Mouse (Mus musculus) CH12.LX (cell line): ENCODE data around the gene Zswim8. TPM values are rescaled to one million over a fixed set of nuclear protein-coding genes. Genes with fewer than 3 reads are reported as not detected.
A peak's percentile ranks its signal among the peaks of the same experiment; 100 is the strongest.

Source experiments
- DNase-seq: peaks from one replicate; pipeline ENCODE4 v3.0.0-alpha.2; 2013; ENCODE audit errors: extremely low read depth
- H3K27ac ChIP-seq: 2 replicates; pipeline ENCODE4 v1.5.1; 2012; ENCODE audit warnings: low read depth, mild to moderate bottlenecking, control low read depth, moderate library complexity; ENCODE audit not compliant: insufficient read depth
- H3K27me3 ChIP-seq: replicated peaks from 2 replicates; pipeline ENCODE3; 2012; ENCODE audit warnings: inconsistent platforms
- H3K36me3 ChIP-seq, 2 experiments: replicated peaks in 1 of 2; 2 replicates each; pipeline versions ENCODE3 to v1.6.1; 2012; ENCODE audit warnings: inconsistent platforms in 1 of 2, low read length in 1 of 2, mild to moderate bottlenecking in 1 of 2, mixed read lengths in 1 of 2, moderate library complexity in 1 of 2; ENCODE audit not compliant: control insufficient read depth in 1 of 2, insufficient read depth in 1 of 2
- H3K4me1 ChIP-seq, 2 experiments: 2 replicates each; pipeline ENCODE4 v1.6.1; 2012; ENCODE audit warnings: inconsistent platforms in 1 of 2, moderate library complexity in 1 of 2; ENCODE audit not compliant: insufficient read depth in 2 of 2, control insufficient read depth in 1 of 2
- H3K4me2 ChIP-seq: 2 replicates; pipeline ENCODE4 v1.6.1; 2012; ENCODE audit warnings: low read depth, mild to moderate bottlenecking, control low read depth; ENCODE audit not compliant: poor library complexity, insufficient read depth, severe bottlenecking
- H3K4me3 ChIP-seq, 3 experiments: fragments of 150-350 bp in 1 of 3; sonication (generic) in 1 of 3; replicated peaks in 1 of 3; 2 replicates each; pipeline versions ENCODE3 to v1.5.1; 2011 to 2012; ENCODE audit warnings: low read depth in 2 of 3, low read length in 2 of 3, mild to moderate bottlenecking in 2 of 3, moderate library complexity in 2 of 3, control low read depth in 1 of 3, improper control_type of control experiment in 1 of 3, inconsistent platforms in 1 of 3, mixed read lengths in 1 of 3; ENCODE audit not compliant: poor library complexity in 1 of 3
- H3K79me2 ChIP-seq: replicated peaks from 2 replicates; pipeline ENCODE4 v1.6.1; 2012; ENCODE audit warnings: mild to moderate bottlenecking, moderate library complexity; ENCODE audit not compliant: control insufficient read depth, poor library complexity, insufficient read depth, severe bottlenecking; ENCODE audit errors: extremely low read depth
- H3K9ac ChIP-seq: 2 replicates; pipeline ENCODE4 v1.6.1; 2012; ENCODE audit warnings: low read depth, mild to moderate bottlenecking, control low read depth, moderate library complexity; ENCODE audit not compliant: insufficient read depth
- H3K9me3 ChIP-seq: replicated peaks from 2 replicates; pipeline ENCODE3; 2012; ENCODE audit warnings: low read length, inconsistent platforms, mixed read lengths
- BHLHE40 ChIP-seq: IDR thresholded peaks from 2 replicates; pipeline ENCODE4 v1.6.1; 2011; ENCODE audit warnings: mild to moderate bottlenecking, low read depth, low read length, improper control_type of control experiment
- CHD1 ChIP-seq: IDR thresholded peaks from 2 replicates; pipeline ENCODE4 v1.6.1; 2012; ENCODE audit warnings: low read depth, low read length, improper control_type of control experiment, inconsistent platforms
- CHD2 ChIP-seq: IDR thresholded peaks from 2 replicates; pipeline ENCODE4 v1.6.1; 2011; ENCODE audit warnings: low read length, improper control_type of control experiment
- CTCF ChIP-seq, 2 experiments: IDR thresholded peaks in 1 of 2; conservative IDR thresholded peaks in 1 of 2; 2 replicates each; pipeline ENCODE4 v1.5.1; 2011 to 2012; ENCODE audit warnings: low read depth in 2 of 2, low read length in 2 of 2, improper control_type of control experiment in 1 of 2, inconsistent platforms in 1 of 2, mild to moderate bottlenecking in 1 of 2, moderate library complexity in 1 of 2
- E2F4 ChIP-seq: IDR thresholded peaks from 2 replicates; pipeline ENCODE4 v1.6.1; 2011; ENCODE audit warnings: low read depth, low read length, improper control_type of control experiment; ENCODE audit not compliant: insufficient replicate concordance
- ELF1 ChIP-seq: IDR thresholded peaks from 2 replicates; pipeline ENCODE4 v1.6.1; 2014; ENCODE audit warnings: low read depth, mild to moderate bottlenecking, inconsistent platforms, low read length, improper control_type of control experiment
- ETS1 ChIP-seq: conservative IDR thresholded peaks from 2 replicates; pipeline ENCODE4 v1.6.1; 2012; ENCODE audit warnings: low read depth, mild to moderate bottlenecking, inconsistent platforms, low read length, improper control_type of control experiment, moderate library complexity
- JUN ChIP-seq: IDR thresholded peaks from 2 replicates; pipeline ENCODE4 v1.6.1; 2011; ENCODE audit warnings: low read depth, mild to moderate bottlenecking, low read length, improper control_type of control experiment, moderate library complexity; ENCODE audit not compliant: insufficient read depth
- MAZ ChIP-seq: IDR thresholded peaks from 2 replicates; pipeline ENCODE4 v1.6.1; 2012; ENCODE audit warnings: low read depth, mild to moderate bottlenecking, inconsistent platforms, low read length, improper control_type of control experiment, moderate library complexity
- MXI1 ChIP-seq: IDR thresholded peaks from 2 replicates; pipeline ENCODE4 v1.6.1; 2011; ENCODE audit warnings: mild to moderate bottlenecking, low read depth, low read length, improper control_type of control experiment
- RAD21 ChIP-seq: IDR thresholded peaks from 2 replicates; pipeline ENCODE4 v1.6.1; 2011; ENCODE audit warnings: low read depth, mild to moderate bottlenecking, low read length, improper control_type of control experiment, moderate library complexity
- SIN3A ChIP-seq: IDR thresholded peaks from 2 replicates; pipeline ENCODE4 v1.6.1; 2012; ENCODE audit warnings: low read length, improper control_type of control experiment, inconsistent platforms
- SMC3 ChIP-seq: IDR thresholded peaks from 2 replicates; pipeline ENCODE4 v1.6.1; 2011; ENCODE audit warnings: low read depth, low read length, improper control_type of control experiment
- ZC3H11A ChIP-seq: IDR thresholded peaks from 2 replicates; pipeline ENCODE4 v1.6.1; 2012; ENCODE audit warnings: low read depth, mild to moderate bottlenecking, inconsistent platforms, low read length, improper control_type of control experiment
- ZMIZ1 ChIP-seq: IDR thresholded peaks from 2 replicates; pipeline ENCODE4 v1.6.1; 2012; ENCODE audit warnings: low read depth, mild to moderate bottlenecking, inconsistent platforms, low read length, improper control_type of control experiment
- dilution Hi-C: fragments of 300-500 bp; cut with MboI; formaldehyde crosslinking; loops from 2 replicates; pipeline ENCODE4 v1.14.3; 2020; ENCODE audit warnings: low sequenced_read_pairs; ENCODE audit not compliant: extremely low pct_unique_long_range_greater_than_20kb, extremely low pct_ligation_motif_present
- in situ Hi-C: fragments of 300-500 bp; cut with MboI; formaldehyde crosslinking; loops from 3 replicates; pipeline ENCODE4 v1.14.3; 2019; ENCODE audit warnings: low sequenced_read_pairs, low pct_ligation_motif_present, low pct_unique_long_range_greater_than_20kb, mixed read lengths
- polyA plus RNA-seq: library from polyadenylated mRNA; unstranded; fragments of >175 nt; gene quantifications from 2 replicates; pipeline ENCODE4 v1.2.1, GENCODE M21; 2012; ENCODE audit warnings: low read depth; ENCODE audit not compliant: insufficient read length
- total RNA-seq, 2 experiments: library from RNA; depleted of rRNA; stranded (reverse); fragments of 300-350 nt in 1 of 2; fragments of >200 nt in 1 of 2; gene quantifications; 2 replicates each; pipeline ENCODE4 v1.2.3; 2012 to 2014

The Zswim8 gene
- total and polyA plus RNA-seq, 3 experiments = 9.5 to 39.6 (median 22.6) TPM

GRCm38 (mm10) chr14:20694884-20695760 is 12.2 kb upstream of the Zswim8 start, which contains the start of gene Fut11 (continued):
- peak; percentile 64 for TF ChIP-seq SIN3A
- TF ChIP-seq CHD1 = no peak; the same call in 1 of the 2 replicates
- peak; percentile 55; the same call in 1 of the 2 replicates for TF ChIP-seq BHLHE40
- TF ChIP-seq JUN = no peak
- TF ChIP-seq CHD2 = 0 out of 2 replicates have a peak, but pooled peaks have one; percentile 37
- no peak for TF ChIP-seq MAZ
- TF ChIP-seq SMC3 = no peak
- peak; percentile 88; the same call in 1 of the 2 replicates for TF ChIP-seq ZMIZ1
- peak; percentile 59 for TF ChIP-seq MXI1
- no peak for TF ChIP-seq E2F4

- no peak for TF ChIP-seq CTCF (conservative IDR thresholded peaks at IDR 0.05 in 1 of 2, IDR thresholded peaks at IDR 0.05 in 1 of 2; ENCODE audit: low read depth in 2 of 2, low read length in 2 of 2)
- TF ChIP-seq ZC3H11A = no peak
- TF ChIP-seq ELF1 = no peak
- TF ChIP-seq MXI1 = no peak
- H3K27ac ChIP-seq = peak overlapping the region; percentile 87
Observed at GRCm38 (mm10) chr14:20695761-20696520, 11.4 kb upstream of the Zswim8 start.

GRCm38 (mm10) chr14:20696986-20697385 is 10.4 kb upstream of the Zswim8 start:
- dilution Hi-C loops = no loop called here

More at GRCm38 (mm10) chr14:20695761-20696520, 11.4 kb upstream of the Zswim8 start:
- Histone ChIP-seq H3K79me2 (peaks cover 55% of the 10 kb centered on the region), H3K4me2 (peak overlapping the region; percentile 90), H3K9me3 (no peaks in the 10 kb centered on the region), H3K4me1 (peaks cover 21 to 66% of the 10 kb centered on the region in 2 experiments), H3K4me3 (peak overlapping the region; percentile 54 to 71 (median 65)), H3K27me3 (no peaks in the 10 kb centered on the region), H3K9ac (peak overlapping the region; percentile 79), H3K36me3 (peaks cover 32 to 82% of the 10 kb centered on the region in 2 experiments)
- dilution Hi-C loops = no loop called here
- in situ Hi-C loops = no loop called here
- DNase-seq = no peak

More at GRCm38 (mm10) chr14:20696986-20697385, 10.4 kb upstream of the Zswim8 start:
- peak overlapping the region; percentile 24; the same call in 1 of the 2 replicates for H3K27ac ChIP-seq
- no peaks in the 10 kb centered on the region for H3K27me3 ChIP-seq
- peak overlapping the region; percentile 90 for H3K4me2 ChIP-seq
- peak overlapping the region; percentile 79; the same call in 1 of the 2 replicates for H3K9ac ChIP-seq
- H3K9me3 ChIP-seq = no peaks in the 10 kb centered on the region
- DNase-seq = no peak
- peaks cover 21 to 72% of the 10 kb centered on the region in 2 experiments for H3K36me3 ChIP-seq
- TF ChIP-seq JUN (no peak), RAD21 (peak; percentile 59), SMC3 (peak; percentile 28), CTCF (conservative IDR thresholded peaks at IDR 0.05 in 1 of 2, IDR thresholded peaks at IDR 0.05 in 1 of 2; ENCODE audit: low read depth in 2 of 2, low read length in 2 of 2) (peak in 1 of 2 experiments; percentile 61; a peak in 2 of 4 replicates), ETS1 (no peak)
- TF ChIP-seq, all 38 proteins: peak for 3
- no peak overlapping the region for H3K4me3 ChIP-seq
- H3K79me2 ChIP-seq = peaks cover 65% of the 10 kb centered on the region
- peaks cover 21 to 67% of the 10 kb centered on the region in 2 experiments for H3K4me1 ChIP-seq
- in situ Hi-C loops = no loop called here
